Mouse (Mus musculus) myocyte (in vitro differentiated cells): ENCODE measurements at regions not wholly inside any gene's neighbourhood (a gene's known extent, or its start where the extent isn't known, plus 50 kb on each side); places are given as distances from the start of the nearest gene placed in this dataset.

ENCODE experiments used
- H3K27me3 ChIP-seq: one replicate; pipeline ENCODE4 v1.6.1; 2011; ENCODE audit not compliant: control insufficient read depth, insufficient read depth, insufficient read length
- H3K36me3 ChIP-seq: one replicate; pipeline ENCODE4 v1.6.1; 2011; ENCODE audit not compliant: control insufficient read depth, insufficient read depth
- H3K4me2 ChIP-seq: one replicate; pipeline ENCODE4 v1.6.1; 2011; ENCODE audit warnings: low read depth, control low read depth
- H3K4me3 ChIP-seq: one replicate; pipeline ENCODE4 v1.5.1; 2011; ENCODE audit warnings: mild to moderate bottlenecking, control low read depth, moderate library complexity
- H3K79me2 ChIP-seq: one replicate; pipeline ENCODE4 v1.6.1; 2011; ENCODE audit not compliant: control insufficient read depth, insufficient read depth
- H3ac ChIP-seq: one replicate; pipeline ENCODE4 v1.6.1; 2011; ENCODE audit not compliant: control insufficient read depth, insufficient read length
- CEBPB ChIP-seq: IDR thresholded peaks from 2 replicates; pipeline ENCODE4 v1.6.1; 2011; ENCODE audit warnings: mild to moderate bottlenecking, moderate library complexity; ENCODE audit not compliant: poor library complexity, insufficient read depth, severe bottlenecking
- E2F4 ChIP-seq: IDR thresholded peaks from one replicate; pipeline ENCODE4 v1.6.1; 2011; ENCODE audit warnings: mild to moderate bottlenecking, control low read depth, moderate library complexity; ENCODE audit not compliant: insufficient read depth
- MAX ChIP-seq: IDR thresholded peaks from one replicate; pipeline ENCODE4 v1.6.1; 2011; ENCODE audit warnings: low read depth, mild to moderate bottlenecking, control low read depth
- MYOD1 ChIP-seq, 3 experiments: IDR thresholded peaks; one replicate each; pipeline ENCODE4 v1.6.1; 2011; ENCODE audit warnings: control low read depth in 2 of 3, low read depth in 2 of 3, mild to moderate bottlenecking in 2 of 3, moderate library complexity in 1 of 3; ENCODE audit not compliant: insufficient read length in 2 of 3, control insufficient read depth in 1 of 3
- MYOG ChIP-seq, 3 experiments: IDR thresholded peaks; one replicate each; pipeline ENCODE4 v1.6.1; 2011; ENCODE audit warnings: control low read depth in 2 of 3, low read depth in 2 of 3, mild to moderate bottlenecking in 2 of 3; ENCODE audit not compliant: insufficient read length in 2 of 3, control insufficient read depth in 1 of 3, insufficient read depth in 1 of 3
- POLR2A ChIP-seq: IDR thresholded peaks from one replicate; pipeline ENCODE4 v1.6.1; 2011; ENCODE audit warnings: low read depth, mild to moderate bottlenecking, control low read depth, moderate library complexity; ENCODE audit not compliant: insufficient read length
- POLR2AphosphoS2 ChIP-seq: IDR thresholded peaks from one replicate; pipeline ENCODE4 v1.6.1; 2011; ENCODE audit warnings: low read depth, control low read depth; ENCODE audit not compliant: insufficient read length
- REST ChIP-seq: IDR thresholded peaks from one replicate; pipeline ENCODE4 v1.6.1; 2011; ENCODE audit warnings: mild to moderate bottlenecking, control low read depth, moderate library complexity; ENCODE audit not compliant: insufficient read depth, insufficient read length
- SRF ChIP-seq: IDR thresholded peaks from one replicate; pipeline ENCODE4 v1.6.1; 2011; ENCODE audit warnings: low read depth; ENCODE audit not compliant: control insufficient read depth, insufficient read length
- TCF12 ChIP-seq: IDR thresholded peaks from one replicate; pipeline ENCODE4 v1.6.1; 2011; ENCODE audit warnings: mild to moderate bottlenecking, control low read depth; ENCODE audit not compliant: poor library complexity, insufficient read depth, severe bottlenecking
- TCF3 ChIP-seq: IDR thresholded peaks from one replicate; pipeline ENCODE4 v1.6.1; 2011; ENCODE audit warnings: low read depth, control low read depth; ENCODE audit not compliant: insufficient read length
- USF1 ChIP-seq: IDR thresholded peaks from one replicate; pipeline ENCODE4 v1.6.1; 2011; ENCODE audit warnings: low read depth, mild to moderate bottlenecking, control low read depth, moderate library complexity

GRCm38 (mm10) chr11:21478191-21478590 lies 93.8 kb upstream of the Wdpcp start:
- no peaks in the 10 kb centered on the region for H3K27me3 ChIP-seq
- H3K36me3 ChIP-seq = no peaks in the 10 kb centered on the region
- no peak overlapping the region for H3K4me2 ChIP-seq
- H3K79me2 ChIP-seq = no peaks in the 10 kb centered on the region
- no peak overlapping the region for H3K4me3 ChIP-seq
- TF ChIP-seq MYOD1 (IDR thresholded peaks at IDR 0.05; ENCODE audit: control insufficient read depth in 1 of 3, insufficient read length in 2 of 3, low read depth in 2 of 3) (no peak), POLR2A (no peak)
- no peak overlapping the region for H3ac ChIP-seq

GRCm38 (mm10) chr11:21470711-21471110 lies 99.7 kb upstream of the Ugp2 start:
- Histone ChIP-seq H3K36me3 (no peaks in the 10 kb centered on the region), H3K79me2 (no peaks in the 10 kb centered on the region), H3K27me3 (no peaks in the 10 kb centered on the region), H3K4me2 (no peak overlapping the region), H3ac (no peak overlapping the region), H3K4me3 (no peak overlapping the region)
- no peak for TF ChIP-seq POLR2A
- TF ChIP-seq SRF = no peak
- TF ChIP-seq MYOG (IDR thresholded peaks at IDR 0.05; ENCODE audit: control insufficient read depth in 1 of 3, insufficient read depth in 1 of 3, insufficient read length in 2 of 3, low read depth in 2 of 3) = no peak
- no peak for TF ChIP-seq USF1
- TF ChIP-seq POLR2AphosphoS2 = no peak

- Histone ChIP-seq H3K4me2 (no peak overlapping the region), H3K4me3 (no peak overlapping the region), H3ac (no peak overlapping the region), H3K36me3 (no peaks in the 10 kb centered on the region), H3K79me2 (no peaks in the 10 kb centered on the region), H3K27me3 (no peaks in the 10 kb centered on the region)
- no peak for TF ChIP-seq CEBPB
- no peak for TF ChIP-seq E2F4
- TF ChIP-seq POLR2AphosphoS2 = no peak
- TF ChIP-seq SRF = no peak
- TF ChIP-seq POLR2A = no peak
- no peak for TF ChIP-seq TCF12
- TF ChIP-seq MYOD1 (IDR thresholded peaks at IDR 0.05; ENCODE audit: control insufficient read depth in 1 of 3, insufficient read length in 2 of 3, low read depth in 2 of 3) = no peak
- no peak for TF ChIP-seq USF1
- no peak for TF ChIP-seq MYOG (IDR thresholded peaks at IDR 0.05; ENCODE audit: control insufficient read depth in 1 of 3, insufficient read depth in 1 of 3, insufficient read length in 2 of 3, low read depth in 2 of 3)
- no peak for TF ChIP-seq MAX
- TF ChIP-seq TCF3 = no peak
Observed at GRCm38 (mm10) chr11:21468465-21468864, 97.5 kb upstream of the Ugp2 start.

- TF ChIP-seq TCF3 (no peak), REST (no peak), POLR2AphosphoS2 (no peak), CEBPB (no peak), TCF12 (no peak), MYOD1 (IDR thresholded peaks at IDR 0.05; ENCODE audit: control insufficient read depth in 1 of 3, insufficient read length in 2 of 3, low read depth in 2 of 3) (no peak), MAX (no peak), MYOG (IDR thresholded peaks at IDR 0.05; ENCODE audit: control insufficient read depth in 1 of 3, insufficient read depth in 1 of 3, insufficient read length in 2 of 3, low read depth in 2 of 3) (no peak)
- no peaks in the 10 kb centered on the region for H3K36me3 ChIP-seq
- no peaks in the 10 kb centered on the region for H3K79me2 ChIP-seq
- no peak overlapping the region for H3ac ChIP-seq
- no peak overlapping the region for H3K4me2 ChIP-seq
- no peak overlapping the region for H3K4me3 ChIP-seq
- no peaks in the 10 kb centered on the region for H3K27me3 ChIP-seq
Observed at GRCm38 (mm10) chr11:21460011-21460410, 89.0 kb upstream of the Ugp2 start.

- H3K79me2 ChIP-seq = no peaks in the 10 kb centered on the region
- no peak overlapping the region for H3K4me2 ChIP-seq
- no peak overlapping the region for H3K4me3 ChIP-seq
- no peak for TF ChIP-seq POLR2AphosphoS2
- no peak for TF ChIP-seq MYOD1 (IDR thresholded peaks at IDR 0.05; ENCODE audit: control insufficient read depth in 1 of 3, insufficient read length in 2 of 3, low read depth in 2 of 3)
- TF ChIP-seq POLR2A = no peak
- no peak for TF ChIP-seq SRF
- TF ChIP-seq CEBPB = no peak
- no peak for TF ChIP-seq MAX
- TF ChIP-seq USF1 = no peak
- TF ChIP-seq E2F4 = no peak
- no peak for TF ChIP-seq TCF12
- TF ChIP-seq TCF3 = no peak
- TF ChIP-seq REST = no peak
- TF ChIP-seq MYOG (IDR thresholded peaks at IDR 0.05; ENCODE audit: control insufficient read depth in 1 of 3, insufficient read depth in 1 of 3, insufficient read length in 2 of 3, low read depth in 2 of 3) = no peak
- H3K27me3 ChIP-seq = no peaks in the 10 kb centered on the region
- H3K36me3 ChIP-seq = no peaks in the 10 kb centered on the region
- H3ac ChIP-seq = no peak overlapping the region
Observed at GRCm38 (mm10) chr11:21453308-21454106, 82.5 kb upstream of the Ugp2 start.
